Mouse (Mus musculus): Measurements from ENCODE around the gene A930009A15Rik.

A930009A15Rik gene

GRCm38 (mm10) chr10:115569712-115570491 is at the start of gene A930009A15Rik:
Gene A930009A15Rik, plus strand, starts transcription at chr10:115569986.
- DNase-seq (ENCODE audit: low spot score in 2 of 2): no peak

DNA sequence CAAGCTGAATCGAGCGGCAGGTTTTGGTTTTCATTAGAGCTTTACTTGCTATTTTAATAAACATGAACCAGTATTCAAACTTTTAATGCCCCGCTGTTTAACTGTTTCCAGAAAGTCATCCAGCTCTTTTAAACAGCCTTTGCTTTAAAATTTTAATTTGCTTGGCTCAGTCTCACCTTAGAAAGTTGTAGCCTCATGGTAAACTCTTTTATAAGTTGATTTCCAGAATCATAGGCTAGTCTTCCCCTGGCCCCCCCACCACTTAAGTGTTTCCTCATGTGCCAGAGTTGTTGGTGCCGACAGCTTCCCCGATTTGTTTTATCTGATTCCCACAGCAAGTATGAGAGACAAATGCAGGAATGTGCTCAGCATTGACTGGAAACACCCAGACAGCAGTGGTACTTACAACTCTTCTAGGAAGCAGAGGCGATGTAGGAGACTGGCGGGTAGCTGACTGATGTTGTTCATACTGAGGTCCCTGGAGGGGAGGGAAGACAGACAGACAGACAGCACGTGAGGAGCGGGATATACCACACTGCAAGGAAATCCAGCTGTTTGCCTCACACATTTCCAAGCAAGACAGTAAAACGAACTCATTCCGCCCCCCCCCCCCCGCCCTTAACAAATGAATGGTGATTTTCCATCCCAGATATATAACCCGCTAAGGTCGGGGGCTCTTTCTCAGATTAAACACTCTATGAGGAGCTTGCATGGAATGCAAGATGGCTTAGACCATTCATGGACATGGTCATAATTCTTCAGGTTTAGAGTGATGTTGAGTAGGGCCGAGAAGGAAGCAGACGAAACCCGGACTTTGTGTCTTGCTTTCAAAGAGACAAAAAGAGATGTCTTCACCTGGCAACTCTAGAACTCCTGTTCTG is 49.3 kb upstream of the A930009A15Rik start:
- no peak for DNase-seq (ENCODE audit: low spot score in 2 of 2)

DNA sequence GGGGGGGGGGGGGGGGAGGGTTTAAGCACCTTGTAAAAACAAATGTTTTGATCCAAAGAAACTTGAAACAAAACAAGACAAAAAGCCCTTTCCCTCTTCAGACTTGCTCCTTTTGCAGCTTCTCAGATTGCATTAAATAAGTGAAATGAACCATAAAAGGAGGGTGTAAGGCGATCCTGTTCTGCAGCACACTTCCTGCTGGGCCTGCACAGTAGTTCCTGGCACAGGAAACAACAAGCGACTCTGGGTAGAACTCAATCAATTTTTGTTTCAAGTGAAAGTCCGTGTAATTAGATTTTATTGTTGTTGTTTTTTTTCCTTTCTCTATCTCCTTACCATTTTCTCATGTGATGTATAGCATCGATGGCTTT is 48.7 kb upstream of the A930009A15Rik start:
- DNase-seq (ENCODE audit: low spot score in 2 of 2): no peak

DNA sequence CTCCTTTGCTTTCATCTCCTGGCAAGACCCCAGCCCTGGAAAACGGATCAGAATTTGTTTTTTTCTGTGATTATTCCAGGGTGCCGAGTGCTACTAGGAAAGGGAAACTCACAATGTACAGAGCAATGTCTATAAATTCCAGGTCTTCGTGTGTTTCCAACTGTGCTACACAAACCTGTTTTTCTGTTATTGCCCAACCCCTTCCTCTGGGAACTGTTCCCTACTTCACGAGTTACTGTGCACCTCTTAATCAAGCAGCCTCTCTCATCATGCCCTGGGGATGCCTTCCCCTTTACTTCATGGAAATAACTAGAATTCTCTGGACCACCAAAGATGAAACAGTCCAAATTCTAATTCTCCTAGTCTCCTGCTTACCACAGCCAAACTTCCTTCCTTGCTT is 40.9 kb upstream of the A930009A15Rik start:
- no peak for DNase-seq (ENCODE audit: low spot score in 2 of 2)

DNA sequence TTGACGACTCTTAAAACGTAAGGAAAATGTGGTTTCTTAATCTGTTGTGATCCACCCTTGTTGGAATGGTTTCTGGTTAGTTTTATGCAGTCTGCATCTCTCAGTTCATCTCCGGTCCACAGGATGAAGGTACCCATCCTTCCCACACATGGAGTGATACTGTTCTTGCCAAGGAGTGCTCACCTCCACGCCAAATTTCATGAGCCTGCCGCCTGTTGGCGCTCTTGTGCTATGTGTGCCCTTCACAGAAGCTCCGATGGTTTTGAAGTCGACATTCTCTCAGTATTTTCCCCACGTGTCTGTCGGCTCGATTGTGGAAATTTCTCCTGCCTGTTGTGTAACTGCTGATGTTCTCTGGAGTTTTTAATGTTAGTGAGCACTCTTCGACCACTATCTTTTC is 40.0 kb upstream of the A930009A15Rik start:
- no peak for DNase-seq (ENCODE audit: low spot score in 2 of 2)

DNA sequence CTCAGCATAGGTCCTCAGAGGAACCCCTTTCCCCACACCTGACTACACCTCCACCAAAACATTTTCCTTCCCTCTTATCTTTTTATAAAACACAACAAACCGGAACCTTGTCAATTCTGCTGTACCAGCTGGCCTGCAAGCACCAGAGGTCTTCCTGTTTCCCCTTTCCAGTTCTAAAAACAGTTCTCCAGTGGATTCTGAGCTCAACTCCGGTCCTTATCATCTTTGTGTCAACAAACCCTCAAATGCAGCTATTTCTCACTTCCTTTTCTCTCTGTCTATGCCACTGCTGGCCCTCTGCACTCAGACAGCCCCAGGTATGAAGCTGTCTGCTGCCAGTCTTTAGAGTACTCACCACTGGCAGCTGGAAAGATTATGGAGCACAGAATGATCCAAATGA is 39.0 kb upstream of the A930009A15Rik start:
- DNase-seq (ENCODE audit: low spot score in 2 of 2): no peak

GRCm38 (mm10) chr10:115542917-115543316 is 26.9 kb upstream of the A930009A15Rik start:
- DNase-seq (ENCODE audit: low spot score in 2 of 2): no peak

DNA sequence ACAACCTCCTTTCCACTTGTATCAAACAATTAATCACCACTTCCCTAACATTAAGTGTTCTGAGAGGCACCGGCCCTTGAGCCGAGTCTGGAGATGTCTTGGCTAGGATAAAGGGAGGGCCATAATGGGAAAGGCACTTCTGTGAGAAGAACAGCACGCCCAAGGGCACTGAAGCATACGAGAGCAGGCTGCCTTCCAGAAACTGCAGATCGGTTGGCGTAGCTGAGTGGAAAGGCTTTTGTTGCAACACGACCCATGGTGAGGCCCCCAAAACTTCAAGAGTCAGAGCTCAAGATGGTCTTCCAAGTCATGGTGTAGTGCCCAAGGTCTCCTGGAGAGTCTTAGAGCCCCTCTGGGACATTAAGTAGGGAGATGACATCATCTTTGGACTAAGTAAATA is 19.5 kb upstream of the A930009A15Rik start:
- no peak for DNase-seq (ENCODE audit: low spot score in 2 of 2)

GRCm38 (mm10) chr10:115551069-115551468 is 18.7 kb upstream of the A930009A15Rik start:
- no peak for DNase-seq (ENCODE audit: low spot score in 2 of 2)

- DNase-seq (ENCODE audit: low spot score in 2 of 2): no peak
These were observed 16.3 kb upstream of the A930009A15Rik start for GRCm38 (mm10) chr10:115553352-115554113.

GRCm38 (mm10) chr10:115555191-115555765 is 14.5 kb upstream of the A930009A15Rik start:
- DNase-seq (ENCODE audit: low spot score in 2 of 2): no peak

- no peak for DNase-seq (ENCODE audit: low spot score in 2 of 2)
These were observed 13.0 kb upstream of the A930009A15Rik start for GRCm38 (mm10) chr10:115556738-115557242.

GRCm38 (mm10) chr10:115561136-115561880 is 8.5 kb upstream of the A930009A15Rik start:
- no peak for DNase-seq (ENCODE audit: low spot score in 2 of 2)

GRCm38 (mm10) chr10:115562911-115563686 is 6.7 kb upstream of the A930009A15Rik start:
- no peak for DNase-seq (ENCODE audit: low spot score in 2 of 2)

- no peak for DNase-seq (ENCODE audit: low spot score in 2 of 2)
These were observed 5.8 kb upstream of the A930009A15Rik start for GRCm38 (mm10) chr10:115563961-115564360.

- no peak for DNase-seq (ENCODE audit: low spot score in 2 of 2)
These were observed 791 bp downstream of the A930009A15Rik start for GRCm38 (mm10) chr10:115570577-115570976.

GRCm38 (mm10) chr10:115571317-115571716 is 1.5 kb downstream of the A930009A15Rik start:
- DNase-seq (ENCODE audit: low spot score in 2 of 2): no peak

DNA sequence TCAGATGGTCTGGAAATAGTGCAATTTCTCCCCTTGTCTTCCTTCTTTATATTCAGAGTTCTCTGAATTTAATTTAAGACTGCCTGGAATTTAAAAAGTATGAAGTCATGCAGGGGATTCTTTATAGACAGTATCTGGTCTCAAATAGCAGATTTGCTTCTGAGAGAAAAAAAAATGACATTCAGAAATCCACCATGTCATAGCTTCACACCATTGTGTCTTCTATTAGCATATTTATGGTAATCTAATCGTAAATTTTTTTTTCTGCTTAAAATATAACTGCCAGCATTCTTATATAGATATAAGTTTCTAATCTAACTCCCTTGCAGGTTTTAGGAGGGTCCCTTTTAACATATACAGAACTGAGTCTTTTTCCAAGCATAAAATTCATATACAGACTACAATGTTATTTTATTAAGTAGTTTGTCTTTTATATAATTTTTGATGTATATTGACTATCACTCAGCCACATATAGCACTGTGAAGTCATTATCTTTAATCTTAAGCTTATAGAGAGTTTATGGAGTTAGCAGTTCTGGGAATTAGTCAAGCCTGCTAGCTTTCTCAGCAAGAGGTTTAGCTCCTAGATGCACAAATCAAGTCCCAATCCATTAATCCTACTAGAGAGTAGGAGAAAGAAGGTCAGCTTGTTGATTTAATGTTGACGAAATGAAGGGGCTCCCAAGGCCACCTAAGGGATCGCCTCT is 2.1 kb downstream of the A930009A15Rik start:
- DNase-seq (ENCODE audit: low spot score in 2 of 2): no peak

DNA sequence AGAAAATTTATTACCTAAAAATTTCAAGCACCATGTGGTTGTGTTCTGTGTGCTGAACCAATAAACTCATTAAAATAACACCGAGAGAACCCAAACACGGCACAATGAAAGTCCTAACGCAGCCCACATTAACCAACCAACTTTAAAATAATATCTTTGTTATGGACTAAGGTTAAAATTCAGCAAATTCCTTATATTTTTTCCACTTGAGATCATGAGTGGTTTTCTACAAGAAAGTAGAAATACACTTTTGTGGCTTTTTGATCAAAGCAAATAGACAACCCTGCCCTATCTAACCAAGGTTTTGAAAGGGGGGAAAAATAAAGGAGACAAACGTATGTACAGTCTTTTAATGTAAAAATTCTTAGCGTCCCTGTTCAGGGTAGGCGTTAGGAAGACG is 9.3 kb downstream of the A930009A15Rik start:
- DNase-seq (ENCODE audit: low spot score in 2 of 2): no peak
